Mouse (Mus musculus) liver, postnatal 0 days (tissue): ENCODE data around the gene Rps15a. TPM values are rescaled to one million over a fixed set of nuclear protein-coding genes. Genes with fewer than 3 reads are reported as not detected.

ENCODE experiments used
- ATAC-seq: fragments of 200-750 bp; cut with Nextera tagmentation; 2 replicates; pipeline ENCODE4 v1.8.0; 2017; ENCODE audit warnings: mild to moderate bottlenecking, moderate library complexity
- DNase-seq: peaks from one replicate; pipeline ENCODE4 v3.0.0-alpha.2; 2016
- H3K27ac ChIP-seq: fragments of 300-500 bp; sonication (generic); 2 replicates; pipeline ENCODE4 v1.5.1; 2014; ENCODE audit warnings: antibody characterized with exemption, moderate library complexity, mild to moderate bottlenecking, low read depth
- H3K27me3 ChIP-seq: fragments of 300-500 bp; sonication (generic); 2 replicates; pipeline ENCODE4 v1.6.1; 2014; ENCODE audit warnings: low read length, control low read depth, mixed read lengths; ENCODE audit not compliant: insufficient read depth
- H3K36me3 ChIP-seq: fragments of 300-500 bp; sonication (generic); replicated peaks from 2 replicates; pipeline ENCODE4 v1.6.1; 2014; ENCODE audit warnings: mild to moderate bottlenecking, control low read depth, low read length, moderate library complexity, mixed read lengths; ENCODE audit not compliant: insufficient read depth
- H3K4me1 ChIP-seq: fragments of 300-500 bp; sonication (generic); 2 replicates; pipeline ENCODE4 v1.6.1; 2014; ENCODE audit warnings: antibody characterized with exemption, mild to moderate bottlenecking, control low read depth; ENCODE audit not compliant: insufficient read depth
- H3K4me2 ChIP-seq: fragments of 300-500 bp; sonication (generic); 2 replicates; pipeline ENCODE4 v1.6.1; 2014; ENCODE audit warnings: low read depth, mild to moderate bottlenecking, low read length, moderate library complexity, mixed read lengths
- H3K4me3 ChIP-seq: fragments of 300-500 bp; sonication (generic); 2 replicates; pipeline ENCODE4 v1.5.1; 2014; ENCODE audit warnings: low read depth, low read length
- H3K9ac ChIP-seq: fragments of 300-500 bp; sonication (generic); replicated peaks from 2 replicates; pipeline ENCODE4 v1.6.1; 2014; ENCODE audit warnings: mild to moderate bottlenecking, moderate library complexity
- H3K9me3 ChIP-seq: fragments of 300-500 bp; sonication (generic); 2 replicates; pipeline ENCODE4 v1.6.1; 2016; ENCODE audit warnings: mild to moderate bottlenecking, control low read depth, low read length, mixed read lengths
- CTCF ChIP-seq: sonication (generic); IDR thresholded peaks from 2 replicates; pipeline ENCODE4 v1.5.1; 2016; ENCODE audit warnings: antibody characterized with exemption, low read depth
- EP300 ChIP-seq: IDR thresholded peaks from 2 replicates; pipeline ENCODE4 v1.6.1; 2016; ENCODE audit warnings: antibody characterized with exemption, low read depth, mild to moderate bottlenecking
- WGBS: fragments of 180-500 bp; shearing (Covaris S2); extraction: QIAGEN DNeasy Blood & Tissue Kit; methylation state at CpG from one replicate; pipeline ENCODE4 v1.1.7; 2014; ENCODE audit not compliant: insufficient replicate concordance; 5-methylcytosine and 5-hydroxymethylcytosine counted together
- polyA plus RNA-seq: library from polyadenylated mRNA; unstranded; fragments of >200 nt; fragmentation: Nextera tagmentation; extraction: Ambion mirVana; gene quantifications from 2 replicates; pipeline ENCODE4 v1.2.1, GENCODE M21; 2015

Gene Rps15a
- polyA plus RNA-seq, 1 experiment from 2014 or later = 414 TPM

DNA sequence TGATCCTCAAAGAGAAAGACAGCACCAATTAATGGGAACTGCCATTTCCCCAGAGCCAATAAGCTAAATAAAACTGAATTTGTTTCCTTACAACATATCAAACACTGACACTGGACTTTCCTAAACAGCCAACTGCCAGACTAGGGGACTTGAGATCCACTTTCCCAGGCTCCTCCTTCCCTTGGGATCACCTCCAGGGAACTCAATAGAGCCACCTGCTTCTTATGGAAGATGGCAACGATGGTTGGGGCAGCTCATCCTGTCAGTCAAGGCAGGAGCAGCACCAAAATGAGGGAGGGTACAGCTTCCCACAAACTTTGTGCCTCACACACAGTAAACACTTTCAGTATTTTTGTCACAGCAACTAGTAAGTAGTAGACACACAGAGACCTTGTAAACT, 8.3 kb downstream of the Rps15a start:
- Histone ChIP-seq H3K27ac (no peak overlapping the region), H3K4me3 (no peak overlapping the region), H3K4me2 (no peak overlapping the region), H3K4me1 (peaks cover 28% of the 10 kb centered on the region), H3K36me3 (peaks cover 73% of the 10 kb centered on the region), H3K9me3 (no peaks in the 10 kb centered on the region), H3K27me3 (no peaks in the 10 kb centered on the region), H3K9ac (0 out of 2 replicates have a peak overlapping the region, but pooled peaks have one; percentile 6)
- TF ChIP-seq EP300 (no peak), CTCF (no peak)
- 83% methylated on average over 1 of the region's 1 CpGs for WGBS
- no peak for ATAC-seq
- no peak for DNase-seq

DNA sequence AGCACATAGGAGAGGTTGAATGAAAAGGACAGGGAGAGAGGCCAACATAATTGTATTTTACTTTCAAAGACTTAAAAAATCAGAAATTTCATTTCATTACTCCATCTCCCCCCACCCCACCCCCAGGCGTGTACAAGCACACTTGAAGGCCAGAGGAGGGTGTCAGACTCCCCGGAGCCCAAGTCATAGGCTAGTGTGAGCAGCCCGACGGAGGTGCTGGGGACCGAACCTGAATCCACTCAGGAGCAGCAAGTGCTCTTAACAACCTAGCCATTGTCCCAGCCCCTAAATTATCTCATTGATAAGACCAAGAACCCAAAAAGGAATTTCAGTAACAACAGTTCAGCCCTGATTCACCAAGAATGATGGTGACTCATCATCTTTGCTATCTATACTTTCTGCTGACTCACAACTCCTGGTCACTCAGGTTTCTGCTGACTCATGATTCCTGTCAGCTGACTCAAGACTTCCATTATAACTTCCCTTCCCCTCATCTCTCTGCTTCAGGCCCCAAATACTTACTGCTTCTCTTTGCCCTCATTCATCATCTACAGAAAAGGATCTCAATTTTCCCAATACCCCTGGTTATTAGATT, 11.4 kb downstream of the Rps15a start:
- DNase-seq (no peak), ATAC-seq (peak; percentile 66)
- Histone ChIP-seq H3K4me2 (no peak overlapping the region), H3K4me1 (peaks cover 9% of the 10 kb centered on the region), H3K27me3 (no peaks in the 10 kb centered on the region), H3K4me3 (no peak overlapping the region), H3K9me3 (no peaks in the 10 kb centered on the region), H3K27ac (peak overlapping the region; percentile 67), H3K36me3 (peaks cover 46% of the 10 kb centered on the region), H3K9ac (no peak overlapping the region)
- WGBS = 64% methylated on average over 5 of the region's 5 CpGs
- TF ChIP-seq EP300 (peak; percentile 85), CTCF (no peak)

DNA sequence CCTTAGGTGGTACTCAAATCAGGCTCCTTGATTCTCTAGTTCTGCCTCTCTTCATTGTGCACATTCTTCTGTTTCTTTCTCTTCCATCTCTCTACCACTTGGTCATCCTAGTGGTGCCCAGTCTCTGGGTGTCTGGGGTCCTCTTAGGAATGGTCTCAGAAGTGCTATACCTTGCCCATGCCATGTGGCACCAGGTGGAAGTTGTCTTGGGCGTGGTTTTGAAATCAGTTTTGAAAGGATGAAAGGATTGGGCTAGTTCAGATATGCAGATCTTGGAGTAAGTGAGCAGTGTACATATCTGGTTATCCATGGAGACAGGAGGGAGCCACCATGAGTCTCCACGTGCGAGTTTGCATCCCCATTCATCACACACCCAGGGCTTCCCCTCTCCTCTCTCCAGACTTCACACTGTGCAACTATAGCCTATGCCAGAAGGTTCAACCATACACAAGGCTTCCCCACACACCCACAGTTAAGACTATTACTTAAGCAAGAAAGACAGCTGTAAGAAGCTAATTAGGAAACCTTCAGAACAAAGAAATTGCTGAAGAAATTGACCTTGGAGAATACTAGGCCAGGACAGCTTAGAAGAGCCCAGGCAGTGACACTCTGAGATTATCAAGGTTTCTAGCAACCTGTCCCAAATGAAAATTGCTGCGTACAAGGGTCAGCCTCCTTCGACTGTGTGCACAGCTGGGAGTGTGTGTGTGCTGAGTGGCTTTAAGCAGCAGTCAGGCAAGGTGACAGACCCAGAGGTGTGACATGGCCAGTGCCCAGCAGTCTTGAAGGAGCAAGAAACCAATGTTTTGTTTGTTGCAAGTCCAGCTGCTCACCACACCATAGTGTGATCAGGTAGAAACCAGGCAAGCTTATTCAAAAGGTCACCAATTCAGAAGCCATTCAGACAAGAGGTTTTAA, 12.3 kb downstream of the Rps15a start:
- Histone ChIP-seq H3K36me3 (peaks cover 38% of the 10 kb centered on the region), H3K27ac (no peak overlapping the region; the same call in 1 of the 2 replicates), H3K4me2 (no peak overlapping the region), H3K9me3 (no peaks in the 10 kb centered on the region), H3K4me3 (no peak overlapping the region), H3K4me1 (peaks cover 9% of the 10 kb centered on the region), H3K9ac (no peak overlapping the region), H3K27me3 (no peaks in the 10 kb centered on the region)
- DNase-seq (no peak), ATAC-seq (peak; percentile 26; the same call in 1 of the 2 replicates)
- 49% methylated on average over 5 of the region's 5 CpGs for WGBS
- no peak for TF ChIP-seq CTCF

DNA sequence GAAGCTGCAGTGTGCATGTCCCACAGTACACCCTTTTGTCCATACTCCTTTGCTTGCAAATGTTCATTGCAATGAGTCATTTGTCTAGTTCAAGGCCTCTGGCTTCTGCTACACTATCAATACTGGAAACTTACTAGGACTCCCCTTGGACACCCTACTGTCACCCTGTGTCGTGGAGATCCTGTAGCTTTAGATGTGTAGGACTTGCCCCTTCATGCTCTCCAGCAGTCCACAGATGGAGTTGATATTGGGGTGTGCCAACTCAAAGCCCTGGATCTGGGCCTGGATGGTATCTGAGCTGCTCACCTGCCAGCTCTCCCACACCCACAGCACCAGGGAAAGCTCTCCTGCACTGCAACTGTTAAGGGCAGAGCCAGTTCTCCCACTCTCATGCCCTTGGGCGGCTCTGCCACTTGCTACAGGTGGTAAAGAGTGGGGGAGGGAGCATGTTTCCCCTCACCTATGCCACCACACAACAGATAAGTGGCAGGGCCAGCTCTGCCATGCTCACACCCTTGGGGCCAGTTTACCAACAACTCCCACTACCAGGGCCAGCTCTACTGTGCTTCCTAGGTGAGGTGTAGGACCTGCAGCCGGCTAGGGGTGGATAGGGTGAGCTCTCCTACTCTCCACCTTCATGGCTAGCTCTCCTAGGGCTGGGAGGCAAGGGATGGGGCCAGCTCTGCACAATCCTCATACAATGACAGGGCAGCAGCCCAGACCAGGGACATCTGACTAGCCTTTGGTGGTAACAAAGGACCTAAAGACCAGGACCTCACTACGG, 13.1 kb downstream of the Rps15a start:
- H3K27ac ChIP-seq = no peak overlapping the region; the same call in 1 of the 2 replicates
- DNase-seq = no peak
- peak; percentile 44 for ATAC-seq

DNA sequence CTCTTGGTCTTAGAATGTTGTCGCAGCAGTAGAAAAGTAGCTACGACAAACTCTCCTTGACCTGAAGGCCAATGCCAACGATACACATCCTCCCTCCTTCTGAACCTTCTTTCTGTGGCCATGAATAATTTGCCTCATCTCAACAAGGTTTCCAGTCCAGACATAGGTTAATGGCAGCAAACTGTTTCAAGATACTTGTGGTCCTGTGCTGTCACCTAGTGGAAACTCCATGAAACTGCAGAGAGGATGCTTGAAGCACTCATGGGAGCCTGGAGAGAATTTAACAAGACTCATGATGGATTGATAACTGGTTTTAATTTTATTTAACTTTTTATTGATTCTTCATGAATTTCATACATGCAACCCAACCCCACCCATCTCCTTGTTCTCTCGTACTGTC, 13.8 kb downstream of the Rps15a start:
- Histone ChIP-seq H3K9ac (no peak overlapping the region), H3K4me2 (no peak overlapping the region), H3K36me3 (peaks cover 24% of the 10 kb centered on the region), H3K27ac (no peak overlapping the region), H3K4me1 (peaks cover 6% of the 10 kb centered on the region; the same call in 1 of the 2 replicates), H3K9me3 (no peaks in the 10 kb centered on the region), H3K27me3 (no peaks in the 10 kb centered on the region), H3K4me3 (no peak overlapping the region)
- TF ChIP-seq CTCF = peak; percentile 97
- TF ChIP-seq EP300 = no peak
- DNase-seq = no peak
- ATAC-seq = 0 out of 2 replicates have a peak, but pooled peaks have one; percentile 26
- 45% methylated on average over 4 of the region's 4 CpGs for WGBS

More for the DNA sequence above, 13.1 kb downstream of the Rps15a start:
- TF ChIP-seq EP300 (no peak), CTCF (no peak)
- no peak overlapping the region for H3K4me3 ChIP-seq
- H3K36me3 ChIP-seq = peaks cover 30% of the 10 kb centered on the region
- H3K4me1 ChIP-seq = peaks cover 8% of the 10 kb centered on the region; the same call in 1 of the 2 replicates
- WGBS = 36% methylated on average over 4 of the region's 4 CpGs
- no peak overlapping the region for H3K9ac ChIP-seq
- H3K4me2 ChIP-seq = no peak overlapping the region
- H3K27me3 ChIP-seq = no peaks in the 10 kb centered on the region
- no peaks in the 10 kb centered on the region for H3K9me3 ChIP-seq
